ENCODE assay signal across 28 mouse cellular contexts in genomic region chr12:117911396-117911795, GRCm38 (mm10).
"Had no signal": no experiment of that assay in that cellular context is flagged by ENCODE, and none has a peak within 500 bp of the region (broad histone marks: within the 10 kb centered on the region; RNA-seq: fewer than 3 reads in every experiment).

No protein-coding gene starts in this region.

- H3K4me3 ChIP-seq: embryonic facial prominence, embryonic 10.5 days; embryonic facial prominence, embryonic 12.5 days; embryonic facial prominence, embryonic 13.5 days; embryonic facial prominence, embryonic 15.5 days; erythroblast, embryonic 14.5 days; forebrain, embryonic 10.5 days; forebrain, embryonic 12.5 days; forebrain, embryonic 13.5 days; forebrain, embryonic 15.5 days; gastrocnemius, adult 2 months; heart, adult 2 months had no signal

- H3K4me2 ChIP-seq: embryonic facial prominence, embryonic 12.5 days; embryonic facial prominence, embryonic 13.5 days; embryonic facial prominence, embryonic 15.5 days; forebrain, embryonic 12.5 days; forebrain, embryonic 13.5 days; forebrain, embryonic 15.5 days had no signal

- DNase-seq: cerebellum, adult 2 months; cerebellum, adult 8-10 months; cerebellum, adult 9-10 months; cerebellum, adult 9-11 months; cerebellum, postnatal 10 days; cerebellum, postnatal 14 days; cerebellum, postnatal 25 days; cerebellum, postnatal 36 days; embryo, embryonic 11 days; forebrain, postnatal 0 days; gastrocnemius, adult 2 months; gastrocnemius, postnatal 10 days; gastrocnemius, postnatal 14 days; gastrocnemius, postnatal 25 days; gastrocnemius, postnatal 36 days; heart, adult 11 months; heart, adult 18-20 months; heart, adult 2 months had no signal

- H3K36me3 ChIP-seq: embryonic facial prominence, embryonic 10.5 days; embryonic facial prominence, embryonic 12.5 days; embryonic facial prominence, embryonic 13.5 days; embryonic facial prominence, embryonic 15.5 days; forebrain, embryonic 10.5 days; forebrain, embryonic 12.5 days; forebrain, embryonic 15.5 days had no signal

- ATAC-seq: forebrain, embryonic 13.5 days; forebrain, embryonic 14.5 days; forebrain, embryonic 15.5 days; forebrain, postnatal 0 days had no signal

- H3K9ac ChIP-seq: embryonic facial prominence, embryonic 12.5 days; embryonic facial prominence, embryonic 13.5 days; embryonic facial prominence, embryonic 15.5 days; forebrain, embryonic 12.5 days; forebrain, embryonic 13.5 days; forebrain, embryonic 15.5 days; forebrain, postnatal 0 days had no signal

- H3K27me3 ChIP-seq: embryonic facial prominence, embryonic 12.5 days; embryonic facial prominence, embryonic 13.5 days; embryonic facial prominence, embryonic 15.5 days; forebrain, embryonic 15.5 days had no signal

- H3K27ac ChIP-seq: embryonic facial prominence, embryonic 10.5 days; embryonic facial prominence, embryonic 12.5 days; embryonic facial prominence, embryonic 13.5 days; embryonic facial prominence, embryonic 15.5 days; forebrain, embryonic 10.5 days; forebrain, embryonic 12.5 days; forebrain, embryonic 13.5 days; forebrain, embryonic 15.5 days; gastrocnemius, adult 2 months; heart, adult 2 months had no signal

- H3K4me1 ChIP-seq: embryonic facial prominence, embryonic 12.5 days; embryonic facial prominence, embryonic 15.5 days had no signal

- H3K9me3 ChIP-seq: embryonic facial prominence, embryonic 10.5 days; embryonic facial prominence, embryonic 12.5 days; embryonic facial prominence, embryonic 13.5 days; embryonic facial prominence, embryonic 15.5 days; forebrain, embryonic 10.5 days; forebrain, embryonic 12.5 days; forebrain, embryonic 13.5 days; forebrain, embryonic 15.5 days had no signal
